Mouse (Mus musculus): ENCODE measurements around the gene Gm960.

DNA sequence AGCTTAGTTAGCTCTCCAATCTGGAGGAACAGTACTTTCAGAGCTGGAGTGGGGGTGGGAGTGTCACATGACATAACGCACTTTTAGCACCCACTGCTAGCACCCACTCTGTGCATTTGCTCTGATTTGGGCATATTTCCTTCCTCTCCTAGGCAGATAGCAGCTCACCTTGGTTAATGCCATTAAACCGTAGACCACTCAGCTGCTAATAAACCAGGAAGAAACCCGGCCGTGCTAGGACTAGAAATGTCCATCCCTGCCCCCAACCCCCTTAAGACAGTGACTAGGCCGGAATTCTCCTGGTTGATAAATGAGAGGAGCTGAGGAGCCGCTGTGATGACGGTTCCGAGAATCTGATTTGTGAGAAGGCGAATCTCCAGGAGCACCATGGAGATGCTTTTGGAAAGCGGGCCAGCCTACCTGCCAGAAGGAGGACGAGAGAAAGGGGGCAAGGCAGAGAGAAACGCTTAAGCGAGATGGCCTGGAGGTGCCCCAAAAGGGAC, 12.7 kb upstream of the Gm960 start, which contains the start of gene Sptbn2:
- TF ChIP-seq CTCF (IDR thresholded peaks at IDR 0.05; ENCODE audit: extremely low read depth, insufficient read length, insufficient replicate concordance, low read depth, low read length) (no peak), POLR2A (IDR thresholded peaks at IDR 0.05; ENCODE audit: low read depth, low read length) (no peak)
